In genomic region chr8:60864875-60865274, GRCm38 (mm10) we compare ENCODE assay signal across 7 mouse cellular contexts.
"Had no signal": no experiment of that assay in that cellular context is flagged by ENCODE, and none has a peak within 500 bp of the region (broad histone marks: within the 10 kb centered on the region; RNA-seq: fewer than 3 reads in every experiment).

No protein-coding gene starts in this region.

- ATAC-seq: lung, postnatal 0 days had no signal

- H3K4me3 ChIP-seq: left cerebral cortex, adult 2 months; limb, embryonic 10.5 days; liver, embryonic 15.5 days; midbrain, embryonic 13.5 days had no signal

- H3K36me3 ChIP-seq: limb, embryonic 10.5 days; liver, embryonic 15.5 days; midbrain, embryonic 13.5 days had no signal

- H3K27ac ChIP-seq: left cerebral cortex, adult 2 months; limb, embryonic 10.5 days; liver, embryonic 15.5 days; midbrain, embryonic 13.5 days had no signal

- DNase-seq: thymus, adult 18-20 months had no signal

- H3K27me3 ChIP-seq: midbrain, embryonic 13.5 days had no signal

- H3K4me1 ChIP-seq: limb, embryonic 10.5 days; midbrain, embryonic 13.5 days had no signal

- H3K4me2 ChIP-seq: liver, embryonic 11.5 days; liver, embryonic 15.5 days; midbrain, embryonic 13.5 days had no signal

- H3K9ac ChIP-seq: liver, embryonic 15.5 days; midbrain, embryonic 13.5 days had no signal

- H3K9me3 ChIP-seq: limb, embryonic 10.5 days; liver, embryonic 15.5 days; midbrain, embryonic 13.5 days had no signal
